Mouse (Mus musculus) limb, embryonic 15.5 days (tissue): ENCODE results near the gene Srarp. TPM values are rescaled to one million over a fixed set of nuclear protein-coding genes. Genes with fewer than 3 reads are reported as not detected.

Source experiments
- ATAC-seq: fragments of 200-750 bp; cut with Nextera tagmentation; 2 replicates; pipeline ENCODE4 v1.8.0; 2017; ENCODE audit warnings: low read depth, moderate TSS enrichment; ENCODE audit not compliant: insufficient number of reproducible peaks, low FRiP score, low TSS enrichment
- H3K27ac ChIP-seq: fragments of 300-500 bp; sonication (generic); 2 replicates; pipeline ENCODE4 v1.5.1; 2015; ENCODE audit warnings: moderate library complexity, mild to moderate bottlenecking, inconsistent platforms
- H3K27me3 ChIP-seq: fragments of 300-500 bp; sonication (generic); 2 replicates; pipeline ENCODE4 v1.6.1; 2015; ENCODE audit warnings: inconsistent platforms
- H3K36me3 ChIP-seq: fragments of 300-500 bp; sonication (generic); 2 replicates; pipeline ENCODE4 v1.6.1; 2015; ENCODE audit warnings: inconsistent platforms
- H3K4me1 ChIP-seq: fragments of 300-500 bp; sonication (generic); 2 replicates; pipeline ENCODE4 v1.6.1; 2015; ENCODE audit warnings: inconsistent platforms
- H3K4me2 ChIP-seq: fragments of 300-500 bp; sonication (generic); 2 replicates; pipeline ENCODE4 v1.6.1; 2015; ENCODE audit warnings: mild to moderate bottlenecking, inconsistent platforms
- H3K4me3 ChIP-seq: fragments of 300-500 bp; sonication (generic); 2 replicates; pipeline ENCODE4 v1.5.1; 2015; ENCODE audit warnings: mild to moderate bottlenecking, inconsistent platforms
- H3K9ac ChIP-seq: fragments of 300-500 bp; sonication (generic); 2 replicates; pipeline ENCODE4 v1.6.1; 2015; ENCODE audit warnings: inconsistent platforms
- H3K9me3 ChIP-seq: fragments of 300-500 bp; sonication (generic); 2 replicates; pipeline ENCODE4 v1.6.1; 2016; ENCODE audit warnings: inconsistent platforms
- WGBS: fragments of 180-500 bp; shearing (Covaris S2); methylation state at CpG from one replicate; pipeline ENCODE4 v1.1.7; 2015; 5-methylcytosine and 5-hydroxymethylcytosine counted together
- polyA plus RNA-seq: library from polyadenylated mRNA; unstranded; fragments of >200 nt; fragmentation: Nextera tagmentation; extraction: Ambion mirVana; gene quantifications from 2 replicates; pipeline ENCODE4 v1.2.1, GENCODE M21; 2015

Srarp gene
- polyA plus RNA-seq, 1 experiment from 2014 or later: not detected

DNA sequence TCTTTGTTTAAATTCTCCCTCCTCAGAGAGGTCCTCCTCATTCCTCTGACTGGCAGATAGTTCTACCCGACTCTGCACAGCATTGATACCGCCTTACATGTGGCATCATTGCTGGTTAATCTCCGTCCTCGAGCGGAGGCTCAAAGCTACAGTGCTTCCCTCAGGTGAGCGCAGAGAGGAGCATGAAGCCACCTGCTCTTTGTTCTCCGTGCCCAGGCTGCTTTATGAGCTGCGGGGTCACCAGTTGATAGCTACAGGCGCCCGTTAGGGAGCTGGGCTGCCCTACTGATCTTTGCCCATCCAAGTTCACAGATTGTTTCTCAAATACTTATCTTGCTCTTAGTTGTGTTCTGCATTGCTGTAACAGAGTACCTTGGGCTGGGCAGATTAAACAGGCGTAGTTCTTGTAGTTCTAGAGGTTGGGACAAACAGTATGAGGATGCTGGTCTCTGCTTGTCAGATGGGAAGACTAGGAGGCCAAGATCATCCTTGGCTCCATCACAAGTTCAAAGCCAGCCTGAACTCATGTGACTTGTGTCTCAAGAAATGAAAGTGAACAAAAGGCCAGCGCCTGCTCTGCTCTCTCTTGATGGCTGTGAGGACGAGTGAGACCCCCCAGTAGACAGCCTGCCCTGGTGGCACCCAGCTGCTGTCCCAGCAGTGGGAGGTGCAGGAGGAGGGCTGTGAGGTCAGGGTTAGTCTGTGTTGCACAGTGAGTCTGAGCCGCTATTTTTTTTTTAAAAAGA is 20.5 kb upstream of the Srarp start:
- 91% methylated on average over 14 of the region's 14 CpGs for WGBS
- Histone ChIP-seq H3K9ac (no peak overlapping the region), H3K27ac (no peak overlapping the region), H3K4me2 (no peak overlapping the region), H3K9me3 (no peaks in the 10 kb centered on the region), H3K4me3 (no peak overlapping the region), H3K27me3 (no peaks in the 10 kb centered on the region), H3K4me1 (peaks cover 29% of the 10 kb centered on the region), H3K36me3 (peaks cover 27% of the 10 kb centered on the region)
- ATAC-seq: no peak

DNA sequence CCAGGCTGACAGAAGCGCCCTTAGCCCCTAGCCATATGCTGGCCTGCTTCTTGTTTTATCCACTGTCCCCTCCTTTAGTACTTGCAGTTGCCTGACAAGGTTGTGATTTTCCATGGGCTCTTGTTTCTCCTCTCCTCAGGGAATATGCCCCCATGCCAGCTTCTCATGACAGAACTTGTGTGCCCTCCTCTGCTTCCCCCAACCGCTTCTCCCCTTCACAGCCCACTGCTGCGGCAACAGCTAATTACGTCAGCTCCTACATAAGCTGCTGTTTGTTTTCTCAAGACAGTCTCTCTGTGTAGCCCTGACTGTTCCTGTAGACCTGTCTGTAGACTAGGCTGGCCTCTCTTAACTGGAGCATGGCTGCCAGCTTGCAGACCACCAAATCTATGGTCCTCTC is 19.6 kb upstream of the Srarp start:
- Histone ChIP-seq H3K27ac (peak overlapping the region; percentile 43; the same call in 1 of the 2 replicates), H3K9me3 (no peaks in the 10 kb centered on the region), H3K4me2 (no peak overlapping the region), H3K4me1 (peaks cover 29% of the 10 kb centered on the region), H3K4me3 (no peak overlapping the region), H3K36me3 (peaks cover 32% of the 10 kb centered on the region), H3K27me3 (no peaks in the 10 kb centered on the region), H3K9ac (no peak overlapping the region)
- no peak for ATAC-seq
- 78% methylated on average over 4 of the region's 4 CpGs for WGBS

DNA sequence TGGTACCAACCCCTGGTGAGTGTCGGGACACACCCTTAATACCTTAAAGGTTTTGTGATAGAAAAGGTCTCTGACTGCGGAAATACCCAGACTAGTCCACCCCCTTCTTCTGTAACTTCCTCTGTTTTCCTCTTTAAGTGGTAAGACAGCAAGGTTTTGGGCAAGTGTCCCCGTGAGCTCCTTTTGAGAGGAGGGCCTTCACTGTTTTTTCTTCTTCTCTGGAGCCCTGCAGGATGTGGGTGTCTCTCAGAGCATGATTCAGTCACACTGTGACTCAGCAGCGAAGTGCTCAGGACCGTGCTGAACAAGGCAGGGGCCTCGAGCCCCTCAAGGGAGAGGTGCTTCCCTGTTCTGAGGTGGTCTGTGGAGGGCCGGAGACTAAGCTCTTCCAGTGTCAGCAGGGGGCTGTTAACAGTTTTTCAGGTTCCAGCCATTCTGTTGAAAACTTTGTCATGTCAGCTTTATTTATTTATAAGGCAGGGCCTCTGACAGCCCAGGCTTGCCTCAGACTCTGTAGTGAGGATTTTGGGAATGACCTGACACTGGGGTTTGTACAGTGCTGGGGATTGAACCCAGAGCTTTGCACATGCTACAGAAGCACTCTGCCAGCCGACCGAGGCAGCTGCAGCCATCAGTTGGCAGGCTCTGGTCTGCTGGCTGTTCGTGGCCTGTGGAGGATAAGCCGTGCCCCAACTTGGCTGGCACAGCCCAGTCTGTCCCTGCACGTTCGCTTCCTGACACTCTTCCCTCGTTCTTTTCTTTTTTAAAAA is 18.9 kb upstream of the Srarp start:
- H3K27ac ChIP-seq: peak overlapping the region; percentile 43; the same call in 1 of the 2 replicates
- no peak overlapping the region for H3K9ac ChIP-seq
- 70% methylated on average over 14 of the region's 14 CpGs for WGBS
- no peak for ATAC-seq
- H3K4me2 ChIP-seq: no peak overlapping the region
- peaks cover 29% of the 10 kb centered on the region for H3K4me1 ChIP-seq
- no peak overlapping the region for H3K4me3 ChIP-seq
- peaks cover 38% of the 10 kb centered on the region for H3K36me3 ChIP-seq
- no peaks in the 10 kb centered on the region for H3K27me3 ChIP-seq
- no peaks in the 10 kb centered on the region for H3K9me3 ChIP-seq

DNA sequence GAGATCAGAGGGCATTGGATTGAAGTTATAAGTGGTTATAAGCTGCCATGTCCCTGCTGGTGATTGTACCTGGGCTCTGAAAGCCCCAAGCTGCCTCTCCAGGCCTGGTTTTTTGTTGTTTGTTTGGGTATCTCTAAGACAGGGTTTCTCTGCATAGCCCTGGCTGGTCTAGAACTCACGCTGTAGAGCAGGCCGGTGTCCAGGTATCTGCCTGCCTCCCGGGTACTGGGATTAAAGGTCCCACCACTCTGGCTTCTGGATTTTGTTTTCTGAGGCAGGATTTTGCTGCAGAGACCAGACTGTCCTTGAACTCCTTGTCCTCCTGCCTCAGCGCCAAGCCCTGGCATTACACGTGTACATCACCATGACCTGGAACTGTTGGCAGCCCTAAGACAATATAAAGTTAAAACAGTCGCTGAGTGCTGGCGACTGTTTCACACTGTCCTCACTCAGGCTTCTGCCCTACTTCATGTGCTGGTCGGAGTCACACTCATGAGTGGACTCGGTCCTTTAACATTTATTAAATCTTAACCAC is 16.1 kb upstream of the Srarp start:
- H3K27me3 ChIP-seq: no peaks in the 10 kb centered on the region
- no peak for ATAC-seq
- WGBS: 96% methylated on average over 9 of the region's 9 CpGs
- H3K9me3 ChIP-seq: no peaks in the 10 kb centered on the region
- peaks cover 62% of the 10 kb centered on the region for H3K36me3 ChIP-seq
- no peak overlapping the region for H3K4me3 ChIP-seq
- H3K4me1 ChIP-seq: peaks cover 13% of the 10 kb centered on the region
- no peak overlapping the region for H3K27ac ChIP-seq
- no peak overlapping the region for H3K4me2 ChIP-seq
- no peak overlapping the region for H3K9ac ChIP-seq

DNA sequence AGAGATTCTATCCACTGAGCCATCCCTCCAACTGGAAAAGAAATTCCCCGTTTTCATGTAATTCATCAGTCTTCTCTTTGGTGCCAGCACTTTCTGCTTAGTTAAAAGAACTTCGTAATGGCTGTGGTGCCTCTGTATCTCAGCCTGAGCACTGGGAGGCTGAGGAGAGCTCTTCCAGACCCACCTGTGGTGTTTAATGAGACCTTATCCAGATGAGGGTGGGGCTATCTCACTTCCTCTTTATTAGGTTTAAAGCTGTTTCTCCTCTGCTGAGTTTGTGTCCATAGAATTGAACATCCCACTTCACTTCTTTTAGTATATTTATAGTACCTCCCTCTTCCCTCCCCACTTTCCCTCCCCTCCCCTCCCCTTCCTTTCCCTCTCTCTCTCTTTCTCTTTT is 15.3 kb upstream of the Srarp start:
- WGBS: 84% methylated on average over 2 of the region's 2 CpGs
- H3K4me3 ChIP-seq: no peak overlapping the region
- H3K9ac ChIP-seq: no peak overlapping the region
- no peaks in the 10 kb centered on the region for H3K9me3 ChIP-seq
- no peak overlapping the region for H3K4me2 ChIP-seq
- peaks cover 18% of the 10 kb centered on the region for H3K4me1 ChIP-seq
- no peaks in the 10 kb centered on the region for H3K27me3 ChIP-seq
- peaks cover 64% of the 10 kb centered on the region for H3K36me3 ChIP-seq
- H3K27ac ChIP-seq: no peak overlapping the region
- no peak for ATAC-seq

DNA sequence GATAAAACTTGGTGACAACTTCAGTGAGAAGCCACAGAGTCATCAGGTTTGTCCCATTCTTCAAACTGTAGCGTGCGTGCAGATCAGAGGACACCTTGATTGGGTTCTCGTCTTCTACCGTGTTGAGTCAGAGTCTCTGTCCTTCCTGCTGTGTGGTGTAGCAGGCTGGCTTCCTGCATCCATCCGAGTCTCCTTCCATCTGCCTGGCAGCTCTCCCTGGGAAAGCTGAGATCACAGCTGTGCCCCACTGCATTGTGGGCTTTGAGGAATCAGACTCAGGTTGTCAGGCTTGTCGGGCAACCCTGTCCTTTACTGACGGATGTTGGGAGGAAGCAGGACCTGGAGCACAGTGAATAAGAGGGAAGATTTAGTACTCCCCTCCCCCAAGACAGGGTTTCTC is 10.3 kb upstream of the Srarp start:
- no peak overlapping the region for H3K4me2 ChIP-seq
- H3K4me1 ChIP-seq: peaks cover 22% of the 10 kb centered on the region

DNA sequence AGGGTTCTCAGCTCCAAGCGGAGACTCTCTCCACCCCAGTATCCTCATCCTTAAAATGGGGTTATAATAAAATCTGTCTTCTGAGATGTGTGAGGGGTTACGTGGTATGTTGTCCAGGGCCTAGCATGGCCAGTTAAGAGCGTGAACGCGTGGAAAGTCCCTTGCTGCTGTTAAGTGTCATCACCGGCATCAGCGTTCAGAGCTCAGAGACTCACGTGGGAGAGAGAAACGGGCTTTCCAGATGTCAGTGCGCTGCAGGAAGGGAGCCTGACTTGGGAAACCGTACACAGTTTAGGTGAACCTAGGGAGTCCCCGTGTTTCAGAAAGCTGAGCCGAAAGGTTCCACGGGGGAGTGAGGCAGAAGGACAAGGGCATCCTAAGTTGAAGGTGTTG is 9.4 kb upstream of the Srarp start:
- Histone ChIP-seq H3K27ac (0 out of 2 replicates have a peak overlapping the region, but pooled peaks have one; percentile 70), H3K9me3 (no peaks in the 10 kb centered on the region), H3K4me3 (peak overlapping the region; percentile 99), H3K27me3 (no peaks in the 10 kb centered on the region), H3K36me3 (peaks cover 35% of the 10 kb centered on the region), H3K4me1 (peaks cover 22% of the 10 kb centered on the region), H3K4me2 (peak overlapping the region; percentile 86), H3K9ac (peak overlapping the region; percentile 91)
- ATAC-seq: no peak
- WGBS: 9% methylated on average over 14 of the region's 14 CpGs

More for the DNA sequence above, 10.3 kb upstream of the Srarp start:
- Histone ChIP-seq H3K9ac (no peak overlapping the region), H3K9me3 (no peaks in the 10 kb centered on the region), H3K4me3 (no peak overlapping the region), H3K36me3 (peaks cover 41% of the 10 kb centered on the region), H3K27ac (no peak overlapping the region), H3K27me3 (no peaks in the 10 kb centered on the region)
- WGBS: 67% methylated on average over 7 of the region's 7 CpGs
- no peak for ATAC-seq

DNA sequence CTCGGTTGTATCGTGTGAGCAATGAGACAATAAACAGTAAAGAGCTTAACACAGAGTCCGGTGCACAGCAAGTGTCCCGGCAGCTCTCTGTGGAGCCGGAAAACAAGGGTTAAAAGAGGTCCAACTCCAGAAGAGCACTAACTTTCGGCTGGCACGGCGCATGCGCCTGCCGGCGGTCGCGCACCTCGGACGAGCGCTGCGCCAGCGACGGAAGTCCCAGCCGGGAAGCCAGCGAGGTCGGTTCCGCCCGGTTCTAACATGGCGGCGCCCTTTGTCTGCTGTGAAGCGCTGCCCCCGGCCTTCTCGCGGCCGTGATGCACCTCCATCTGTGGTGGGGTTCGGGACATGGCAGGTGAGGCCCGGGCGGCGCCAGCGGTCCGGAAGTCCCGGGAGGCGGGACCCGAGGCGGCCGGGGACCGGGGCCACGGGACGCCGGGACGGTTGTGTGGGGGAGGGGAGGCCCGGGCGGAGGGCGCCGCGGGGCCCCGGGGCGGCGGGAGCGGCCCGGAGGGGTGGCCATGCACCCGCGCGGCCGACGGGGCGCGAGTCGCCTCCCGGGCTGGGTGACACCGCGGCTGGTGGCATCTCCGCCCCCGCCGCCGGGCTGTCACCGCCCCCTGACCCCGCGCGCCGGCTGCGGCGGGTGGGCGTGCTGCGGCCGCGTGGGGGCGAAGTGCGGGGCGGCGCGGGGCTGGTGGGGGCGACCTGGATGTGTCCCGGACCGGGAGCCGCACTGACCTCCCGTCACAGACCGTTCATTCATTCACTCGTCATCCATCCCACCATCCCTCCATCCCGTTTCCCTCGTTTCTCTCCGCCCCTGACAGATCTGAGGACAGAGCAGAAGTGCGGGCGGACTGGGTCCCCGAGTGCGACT is 8.8 kb upstream of the Srarp start, which contains the start of gene Zbtb17:
Gene Zbtb17 (plus strand): TSS at position 204 of the 877 bp plus-strand sequence.
- H3K27me3 ChIP-seq: no peaks in the 10 kb centered on the region
- under 1% methylated on average over 96 of the region's 102 CpGs for WGBS
- H3K4me1 ChIP-seq: peaks cover 22% of the 10 kb centered on the region
- peak within 1 kb of the TSS; percentile 86 for H3K4me2 ChIP-seq
- peak within 1 kb of the TSS; percentile 91 for H3K9ac ChIP-seq
- H3K27ac ChIP-seq: peak within 1 kb of the TSS; percentile 70
- H3K36me3 ChIP-seq: peaks cover 29% of the 10 kb centered on the region
- peak within 1 kb of the TSS; percentile 99 for H3K4me3 ChIP-seq
- peak; percentile 86 for ATAC-seq
- H3K9me3 ChIP-seq: no peaks in the 10 kb centered on the region

DNA sequence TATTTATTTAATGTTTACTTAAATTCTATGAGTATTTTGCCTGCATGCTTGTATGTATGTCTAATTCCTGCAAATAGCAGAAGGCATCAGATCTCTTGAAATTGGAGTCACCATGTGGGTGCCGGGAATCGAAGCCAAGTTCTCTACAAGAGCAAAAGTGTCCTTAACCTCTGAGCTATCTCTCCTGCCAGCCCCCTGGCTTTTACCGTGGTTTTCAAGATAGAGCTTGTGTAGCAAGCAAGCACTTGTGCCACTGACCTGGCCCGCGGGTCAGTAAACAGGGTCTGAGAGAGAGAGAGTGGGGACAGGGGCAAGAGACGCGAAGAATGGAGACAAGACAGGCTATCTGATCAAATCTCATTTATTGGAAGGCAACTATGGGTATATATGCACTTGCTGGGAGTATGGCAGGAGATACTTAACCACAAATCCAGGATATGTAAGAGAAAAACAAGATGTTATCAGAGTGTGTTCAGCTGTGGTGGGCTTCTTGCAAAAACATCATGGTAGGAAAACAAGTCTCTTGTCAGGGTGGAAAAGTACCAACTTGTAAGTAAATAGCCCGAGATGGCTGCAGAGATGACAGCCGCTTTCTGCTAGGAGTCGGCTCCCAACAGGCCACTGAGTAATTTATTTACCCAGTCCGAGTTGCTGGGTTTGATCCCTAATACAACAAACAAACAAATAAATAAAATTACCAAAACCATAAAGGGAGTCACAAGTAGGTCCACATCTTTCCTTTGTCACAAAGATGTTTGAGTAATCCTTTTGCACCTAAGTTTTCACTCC is 7.9 kb upstream of the Srarp start:
- ATAC-seq: no peak
- Histone ChIP-seq H3K4me1 (peaks cover 25% of the 10 kb centered on the region), H3K9ac (peak overlapping the region; percentile 91; the same call in 1 of the 2 replicates), H3K27ac (peak overlapping the region; percentile 70; the same call in 1 of the 2 replicates), H3K4me2 (peak overlapping the region; percentile 86), H3K9me3 (no peaks in the 10 kb centered on the region), H3K36me3 (peaks cover 20% of the 10 kb centered on the region), H3K4me3 (peak overlapping the region; percentile 99), H3K27me3 (no peaks in the 10 kb centered on the region)
- WGBS: 52% methylated on average over 11 of the region's 11 CpGs

DNA sequence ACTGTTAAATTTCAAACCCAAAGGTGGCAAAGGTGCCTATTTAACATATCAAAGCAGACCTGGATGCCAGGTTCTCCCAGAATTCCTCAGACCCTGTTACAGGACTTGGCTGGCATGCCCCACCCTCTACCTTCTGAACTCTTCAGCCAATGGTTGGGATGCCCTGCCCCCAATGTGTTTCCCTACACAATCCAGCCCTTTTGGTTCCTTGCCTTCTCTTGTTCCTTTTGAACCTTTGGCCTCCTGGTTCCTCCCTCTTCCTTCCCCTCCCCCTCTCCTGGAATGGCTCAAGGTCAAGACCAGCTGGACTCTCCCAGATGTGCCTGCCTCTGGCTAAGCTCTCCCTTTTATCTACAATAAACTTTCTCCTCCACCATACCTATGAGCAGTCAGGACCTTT is 5.0 kb upstream of the Srarp start:
- H3K4me3 ChIP-seq: no peak overlapping the region
- no peaks in the 10 kb centered on the region for H3K27me3 ChIP-seq
- no peaks in the 10 kb centered on the region for H3K36me3 ChIP-seq
- H3K4me1 ChIP-seq: peaks cover 17% of the 10 kb centered on the region
- no peak overlapping the region for H3K9ac ChIP-seq
- no peak overlapping the region for H3K4me2 ChIP-seq
- ATAC-seq: no peak
- H3K27ac ChIP-seq: no peak overlapping the region
- no peaks in the 10 kb centered on the region for H3K9me3 ChIP-seq
